Mouse (Mus musculus) neural tube, embryonic 12.5 days (tissue): ENCODE measurements around the gene Atp13a3. TPM values are rescaled to one million over a fixed set of nuclear protein-coding genes. Genes with fewer than 3 reads are reported as not detected.
A peak's percentile ranks its signal among the peaks of the same experiment; 100 is the strongest.

Experiments
- ATAC-seq: fragments of 200-750 bp; cut with Nextera tagmentation; 2 replicates; pipeline ENCODE4 v1.8.0; 2017; ENCODE audit warnings: low read depth, mild to moderate bottlenecking, moderate TSS enrichment, moderate library complexity; ENCODE audit not compliant: low FRiP score
- H3K27ac ChIP-seq: fragments of 300-500 bp; sonication (generic); 2 replicates; pipeline ENCODE4 v1.5.1; 2016
- H3K27me3 ChIP-seq: fragments of 300-500 bp; sonication (generic); replicated peaks from 2 replicates; pipeline ENCODE4 v1.6.1; 2016; ENCODE audit warnings: mild to moderate bottlenecking
- H3K36me3 ChIP-seq: fragments of 300-500 bp; sonication (generic); 2 replicates; pipeline ENCODE4 v1.6.1; 2016; ENCODE audit warnings: mild to moderate bottlenecking
- H3K4me1 ChIP-seq: fragments of 300-500 bp; sonication (generic); 2 replicates; pipeline ENCODE4 v1.6.1; 2016
- H3K4me2 ChIP-seq: fragments of 300-500 bp; sonication (generic); replicated peaks from 2 replicates; pipeline ENCODE4 v1.6.1; 2016; ENCODE audit warnings: mild to moderate bottlenecking
- H3K4me3 ChIP-seq: fragments of 300-500 bp; sonication (generic); 2 replicates; pipeline ENCODE4 v1.5.1; 2016
- H3K9ac ChIP-seq: fragments of 300-500 bp; sonication (generic); 2 replicates; pipeline ENCODE4 v1.6.1; 2016; ENCODE audit warnings: mild to moderate bottlenecking
- H3K9me3 ChIP-seq: fragments of 300-500 bp; sonication (generic); 2 replicates; pipeline ENCODE4 v1.6.1; 2016; ENCODE audit warnings: mild to moderate bottlenecking
- whole genome bisulfite sequencing: fragments of 180-500 bp; shearing (Covaris S2); methylation state at CpG from one replicate; pipeline ENCODE4 v1.1.7; 2016; 5-methylcytosine and 5-hydroxymethylcytosine counted together
- polyA plus RNA-seq: library from polyadenylated mRNA; unstranded; fragments of >200 nt; fragmentation: Nextera tagmentation; extraction: Ambion mirVana; gene quantifications from 2 replicates; pipeline ENCODE4 v1.2.1, GENCODE M21; 2016

Gene Atp13a3
- polyA plus RNA-seq, 1 experiment from 2014 or later = 13.3 TPM

GRCm38 (mm10) chr16:30407513-30407912 lies 1.7 kb upstream of the Atp13a3 start:
- Histone ChIP-seq H3K27me3 (no peaks in the 10 kb centered on the region), H3K27ac (no peak overlapping the region), H3K9ac (no peak overlapping the region), H3K9me3 (no peaks in the 10 kb centered on the region), H3K4me1 (no peaks in the 10 kb centered on the region), H3K36me3 (no peaks in the 10 kb centered on the region), H3K4me3 (no peak overlapping the region), H3K4me2 (no peak overlapping the region)
- ATAC-seq = no peak
- 65% methylated on average over 2 of the region's 2 CpGs for WGBS

- 83% methylated on average over 3 of the region's 3 CpGs for WGBS
- Histone ChIP-seq H3K27me3 (no peaks in the 10 kb centered on the region), H3K27ac (no peak overlapping the region), H3K4me2 (no peak overlapping the region), H3K9me3 (no peaks in the 10 kb centered on the region), H3K4me1 (no peaks in the 10 kb centered on the region), H3K4me3 (no peak overlapping the region), H3K36me3 (no peaks in the 10 kb centered on the region), H3K9ac (no peak overlapping the region)
- ATAC-seq = no peak
Observed at GRCm38 (mm10) chr16:30403528-30403927, 2.2 kb downstream of the Atp13a3 start.

GRCm38 (mm10) chr16:30397127-30398057 lies 8.4 kb downstream of the Atp13a3 start:
- no peaks in the 10 kb centered on the region for H3K4me1 ChIP-seq
- no peaks in the 10 kb centered on the region for H3K36me3 ChIP-seq
- no peaks in the 10 kb centered on the region for H3K27me3 ChIP-seq
- 61% methylated on average over 15 of the region's 15 CpGs for WGBS
- no peak for ATAC-seq
- no peak overlapping the region for H3K4me3 ChIP-seq
- H3K9me3 ChIP-seq = peaks cover 5% of the 10 kb centered on the region; the same call in 1 of the 2 replicates
- no peak overlapping the region for H3K4me2 ChIP-seq
- no peak overlapping the region for H3K27ac ChIP-seq
- H3K9ac ChIP-seq = no peak overlapping the region

GRCm38 (mm10) chr16:30395136-30395535 lies 10.6 kb downstream of the Atp13a3 start:
- no peak overlapping the region for H3K27ac ChIP-seq
- ATAC-seq = no peak
- no peak overlapping the region for H3K4me3 ChIP-seq
- no peak overlapping the region for H3K4me2 ChIP-seq
- no peaks in the 10 kb centered on the region for H3K36me3 ChIP-seq
- peaks cover 5% of the 10 kb centered on the region; the same call in 1 of the 2 replicates for H3K9me3 ChIP-seq
- H3K4me1 ChIP-seq = no peaks in the 10 kb centered on the region
- H3K27me3 ChIP-seq = no peaks in the 10 kb centered on the region
- H3K9ac ChIP-seq = no peak overlapping the region
- WGBS = 81% methylated on average over 2 of the region's 2 CpGs

- no peak overlapping the region for H3K27ac ChIP-seq
- H3K9me3 ChIP-seq = peaks cover 5% of the 10 kb centered on the region; the same call in 1 of the 2 replicates
- H3K9ac ChIP-seq = no peak overlapping the region
- no peak for ATAC-seq
- H3K27me3 ChIP-seq = no peaks in the 10 kb centered on the region
- H3K4me2 ChIP-seq = no peak overlapping the region
- no peak overlapping the region for H3K4me3 ChIP-seq
- 94% methylated on average over 5 of the region's 5 CpGs for WGBS
- peaks cover 17% of the 10 kb centered on the region for H3K4me1 ChIP-seq
- H3K36me3 ChIP-seq = peaks cover 3% of the 10 kb centered on the region; the same call in 1 of the 2 replicates
Observed at GRCm38 (mm10) chr16:30390650-30391340, 15.0 kb downstream of the Atp13a3 start.

GRCm38 (mm10) chr16:30389831-30390649 lies 15.7 kb downstream of the Atp13a3 start:
- Histone ChIP-seq H3K27me3 (no peaks in the 10 kb centered on the region), H3K36me3 (peaks cover 3% of the 10 kb centered on the region; the same call in 1 of the 2 replicates), H3K4me2 (peak overlapping the region; percentile 97), H3K4me3 (peak overlapping the region; percentile 97; the same call in 1 of the 2 replicates), H3K4me1 (peaks cover 17% of the 10 kb centered on the region), H3K27ac (no peak overlapping the region), H3K9me3 (peaks cover 5% of the 10 kb centered on the region; the same call in 1 of the 2 replicates), H3K9ac (no peak overlapping the region)
- no peak for ATAC-seq
- 76% methylated on average over 9 of the region's 9 CpGs for WGBS

- Histone ChIP-seq H3K36me3 (peaks cover 3% of the 10 kb centered on the region; the same call in 1 of the 2 replicates), H3K27me3 (no peaks in the 10 kb centered on the region), H3K4me3 (peak overlapping the region; percentile 97), H3K27ac (0 out of 2 replicates have a peak overlapping the region, but pooled peaks have one; percentile 42), H3K9me3 (peaks cover 5% of the 10 kb centered on the region; the same call in 1 of the 2 replicates), H3K4me1 (peaks cover 17% of the 10 kb centered on the region), H3K9ac (peak overlapping the region; percentile 96), H3K4me2 (peak overlapping the region; percentile 97)
- WGBS = 7% methylated on average over 17 of the region's 17 CpGs
- peak; percentile 15 for ATAC-seq
Observed at GRCm38 (mm10) chr16:30389210-30389684, 16.5 kb downstream of the Atp13a3 start.

- Histone ChIP-seq H3K9ac (peak overlapping the region; percentile 96), H3K4me2 (peak overlapping the region; percentile 97), H3K27ac (0 out of 2 replicates have a peak overlapping the region, but pooled peaks have one; percentile 42), H3K27me3 (no peaks in the 10 kb centered on the region), H3K4me1 (peaks cover 17% of the 10 kb centered on the region), H3K36me3 (peaks cover 3% of the 10 kb centered on the region; the same call in 1 of the 2 replicates), H3K4me3 (peak overlapping the region; percentile 97), H3K9me3 (peaks cover 5% of the 10 kb centered on the region; the same call in 1 of the 2 replicates)
- under 1% methylated on average over 69 of the region's 76 CpGs for WGBS
- peak; percentile 94 for ATAC-seq
Observed at GRCm38 (mm10) chr16:30388522-30389209, 17.1 kb downstream of the Atp13a3 start.

GRCm38 (mm10) chr16:30387871-30388460 lies 17.8 kb downstream of the Atp13a3 start:
- no peaks in the 10 kb centered on the region for H3K27me3 ChIP-seq

GRCm38 (mm10) chr16:30386911-30387439 lies 18.8 kb downstream of the Atp13a3 start:
- Histone ChIP-seq H3K4me1 (peaks cover 17% of the 10 kb centered on the region), H3K27ac (no peak overlapping the region), H3K9ac (no peak overlapping the region), H3K27me3 (no peaks in the 10 kb centered on the region), H3K4me3 (no peak overlapping the region), H3K4me2 (peak overlapping the region; percentile 97), H3K9me3 (no peaks in the 10 kb centered on the region), H3K36me3 (peaks cover 3% of the 10 kb centered on the region)
- WGBS = 80% methylated on average over 8 of the region's 8 CpGs
- ATAC-seq = no peak

More at GRCm38 (mm10) chr16:30387871-30388460, 17.8 kb downstream of the Atp13a3 start:
- peaks cover 4% of the 10 kb centered on the region; the same call in 1 of the 2 replicates for H3K9me3 ChIP-seq
- under 1% methylated on average over 43 of the region's 49 CpGs for WGBS
- peak overlapping the region; percentile 97 for H3K4me3 ChIP-seq
- 0 out of 2 replicates have a peak overlapping the region, but pooled peaks have one; percentile 10 for H3K27ac ChIP-seq
- peak overlapping the region; percentile 97 for H3K4me2 ChIP-seq
- peaks cover 17% of the 10 kb centered on the region for H3K4me1 ChIP-seq
- peak overlapping the region; percentile 96 for H3K9ac ChIP-seq
- ATAC-seq = peak; percentile 76
- peaks cover 3% of the 10 kb centered on the region; the same call in 1 of the 2 replicates for H3K36me3 ChIP-seq
